Mouse (Mus musculus): ENCODE measurements around the gene Olfr785.
"Not testable (repeated sequence)": the region's sequence is repeated elsewhere in the genome, so short reads cannot be mapped to it uniquely, and the experiment has no call there.

The Olfr785 gene

GRCm38 (mm10) chr10:129405126-129405525 is at the start of gene Olfr785:
Olfr785 (plus strand) TSS chr10:129405426.
- no peak for DNase-seq (ENCODE audit: extremely low read depth, insufficient read length, low spot score)

- not testable (repeated sequence) for DNase-seq (ENCODE audit: extremely low read depth, insufficient read length, low spot score)
These were observed 48.7 kb upstream of the Olfr785 start for GRCm38 (mm10) chr10:129356496-129356895.

GRCm38 (mm10) chr10:129357307-129357706 is 47.9 kb upstream of the Olfr785 start:
- DNase-seq (ENCODE audit: extremely low read depth, insufficient read length, low spot score), result no peak

GRCm38 (mm10) chr10:129374051-129374450 is 31.2 kb upstream of the Olfr785 start:
- DNase-seq (ENCODE audit: extremely low read depth, insufficient read length, low spot score), result peak; percentile 41

- DNase-seq (ENCODE audit: extremely low read depth, insufficient read length, low spot score), result no peak
These were observed 21.4 kb upstream of the Olfr785 start, which contains the start of gene Olfr784 for GRCm38 (mm10) chr10:129383783-129384182. Olfr784 (plus strand) TSS chr10:129384083.

- DNase-seq (ENCODE audit: extremely low read depth, insufficient read length, low spot score), result no peak
These were observed 4.3 kb upstream of the Olfr785 start for GRCm38 (mm10) chr10:129400892-129401291.

- no peak for DNase-seq (ENCODE audit: extremely low read depth, insufficient read length, low spot score)
These were observed 21.8 kb downstream of the Olfr785 start, which contains the start of gene Olfr786 for GRCm38 (mm10) chr10:129427006-129427405. Olfr786 (plus strand) TSS chr10:129427306.
